Mouse (Mus musculus) 3134 (cell line): ENCODE results near the gene Dydc2.

Experiments used
- DNase-seq: peaks from one replicate; pipeline ENCODE4 v3.0.0-alpha.2; 2011; ENCODE audit warnings: low spot score; ENCODE audit not compliant: insufficient read length; ENCODE audit errors: extremely low read depth

The Dydc2 gene

DNA sequence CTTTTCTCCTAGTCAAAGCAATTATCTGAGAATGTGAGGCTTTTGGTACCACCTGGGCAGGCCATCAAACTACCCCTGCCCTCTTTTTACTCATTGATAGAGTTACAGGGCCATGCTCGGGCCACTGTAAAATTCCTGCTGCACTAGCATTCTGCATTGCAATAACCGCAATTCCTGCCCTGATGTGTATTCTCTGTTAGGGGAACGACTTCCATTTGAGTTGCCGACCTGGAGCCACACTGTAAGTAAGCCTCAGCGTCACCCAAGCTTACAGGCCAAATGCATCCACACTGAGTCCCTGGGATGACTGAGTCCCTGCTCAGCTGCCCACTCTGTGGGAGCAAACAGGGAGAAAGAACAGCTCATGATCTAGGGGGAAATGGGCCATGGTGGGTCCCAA is 67.4 kb downstream of the Dydc2 start:
- DNase-seq, result no peak

GRCm38 (mm10) chr14:41000801-41001200 is 68.2 kb downstream of the Dydc2 start:
- DNase-seq, result no peak

DNA sequence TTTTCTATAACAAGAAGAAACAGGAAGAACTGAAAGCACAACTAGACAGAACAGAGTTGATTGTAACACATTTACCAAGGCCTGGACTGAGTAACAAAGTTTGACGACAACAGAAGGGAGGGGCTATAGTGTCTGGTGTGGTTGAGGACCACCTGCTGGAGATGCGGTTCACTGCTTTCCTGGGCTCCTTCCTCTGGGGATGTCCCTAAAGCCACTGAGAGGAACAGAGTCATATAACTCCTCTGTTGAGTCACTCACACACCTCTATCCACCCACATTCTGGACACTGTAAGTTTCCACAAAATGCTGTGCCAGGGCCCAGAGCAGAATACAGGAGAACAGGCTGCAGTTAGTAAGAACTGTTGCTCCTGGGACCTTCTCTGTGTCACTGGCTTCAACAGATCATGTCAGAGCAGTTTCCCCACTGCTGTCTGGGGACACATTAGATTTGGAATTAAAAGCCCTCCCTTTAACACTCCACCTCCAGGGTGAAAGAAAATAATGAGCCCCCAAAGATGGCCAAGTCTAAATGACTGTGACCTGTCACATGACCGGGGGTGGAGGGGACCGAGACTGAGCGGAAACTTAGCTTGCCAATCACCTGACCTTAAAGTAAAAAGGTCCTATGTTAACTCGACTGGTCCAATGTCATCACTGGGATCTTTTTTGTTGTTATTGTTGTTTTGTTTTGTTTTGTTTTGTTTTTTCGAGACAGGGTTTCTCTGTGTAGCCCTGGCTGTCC is 68.9 kb downstream of the Dydc2 start:
- no peak for DNase-seq
